Mouse (Mus musculus): ENCODE results near the gene Rwdd4a. TPM values are rescaled to one million over a fixed set of nuclear protein-coding genes. Genes with fewer than 3 reads are reported as not detected.

Rwdd4a gene
- total and polyA plus RNA-seq, 3 experiments, result 9.7 to 45.8 (median 29.9) TPM

DNA sequence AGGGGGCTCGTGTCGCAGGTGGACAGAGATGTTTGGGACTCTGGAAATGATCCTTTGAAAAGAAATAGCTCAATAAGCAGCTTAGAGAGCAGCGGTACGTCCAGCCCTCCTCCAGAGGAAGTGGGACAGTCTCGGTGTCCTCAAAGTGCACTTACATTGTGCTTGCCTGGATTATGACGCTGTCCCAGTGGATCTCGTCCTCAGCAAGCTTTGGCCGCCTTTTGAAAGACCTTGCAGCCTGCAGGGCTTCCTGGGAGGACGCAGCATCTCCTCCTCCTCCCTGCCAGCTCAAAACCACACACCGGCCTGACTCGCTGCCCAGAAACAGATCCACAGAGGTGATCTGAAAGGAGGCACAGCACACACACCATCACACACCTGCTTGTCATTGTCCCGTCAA is 28.0 kb upstream of the Rwdd4a start:
- DNase-seq (ENCODE audit: low spot score), result no peak
- no peak for ATAC-seq (ENCODE audit: extremely low read depth, insufficient number of reproducible peaks, low FRiP score, poor library complexity, severe bottlenecking)
- Histone ChIP-seq H3K27me3 (ENCODE audit: insufficient read depth, low read length) (no peaks in the 10 kb centered on the region), H3K36me3 (replicated peaks) (peaks cover 94% of the 10 kb centered on the region), H3K9me3 (replicated peaks) (no peaks in the 10 kb centered on the region), H3K4me3 (ENCODE audit: low read depth, low read length) (no peak overlapping the region), H3K4me1 (ENCODE audit: insufficient read depth, low read depth, low read length) (no peaks in the 10 kb centered on the region)
- no peak for TF ChIP-seq POLR2AphosphoS5 (IDR thresholded peaks at IDR 0.05; ENCODE audit: insufficient replicate concordance, low read depth, low read length)
- TF ChIP-seq CTCF (IDR thresholded peaks at IDR 0.05; ENCODE audit: low read depth, low read length), result no peak
- no peak for TF ChIP-seq TAL1 (conservative IDR thresholded peaks at IDR 0.05; ENCODE audit: low read depth, low read length)
- no peak for TF ChIP-seq GATA2 (IDR thresholded peaks at IDR 0.05; ENCODE audit: borderline replicate concordance, low read depth, low read length)
- TF ChIP-seq GATA1 (IDR thresholded peaks at IDR 0.05; ENCODE audit: borderline replicate concordance, low read length), result no peak

DNA sequence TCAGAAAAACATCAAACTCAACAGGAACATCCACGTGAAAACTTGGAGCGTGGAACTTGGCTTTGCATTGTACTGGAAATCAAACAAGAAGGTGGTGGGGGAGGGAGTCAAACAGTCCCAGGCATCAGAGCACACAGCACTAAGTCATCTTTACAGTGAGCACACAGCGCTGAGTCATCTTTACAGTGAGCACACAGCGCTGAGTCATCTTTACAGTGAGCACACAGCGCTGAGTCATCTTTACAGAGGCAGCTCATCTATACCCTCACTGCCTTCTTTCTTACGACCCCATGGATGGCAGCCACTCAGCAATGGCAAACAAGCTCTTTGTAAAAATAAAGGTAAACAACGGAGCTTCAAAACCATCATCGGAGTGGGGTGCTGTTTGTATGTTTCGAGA is 22.5 kb upstream of the Rwdd4a start:
- DNase-seq (ENCODE audit: low spot score) (no peak), ATAC-seq (ENCODE audit: extremely low read depth, insufficient number of reproducible peaks, low FRiP score, poor library complexity, severe bottlenecking) (peak; percentile 81)
- no peaks in the 10 kb centered on the region for H3K27me3 ChIP-seq (ENCODE audit: insufficient read depth, low read length)
- peaks cover 6% of the 10 kb centered on the region; the same call in 1 of the 2 replicates for H3K4me1 ChIP-seq (ENCODE audit: insufficient read depth, low read depth, low read length)
- H3K9me3 ChIP-seq (replicated peaks), result no peaks in the 10 kb centered on the region
- no peak for TF ChIP-seq GATA2 (IDR thresholded peaks at IDR 0.05; ENCODE audit: borderline replicate concordance, low read depth, low read length)
- no peak for TF ChIP-seq GATA1 (IDR thresholded peaks at IDR 0.05; ENCODE audit: borderline replicate concordance, low read length)
- TF ChIP-seq CTCF (IDR thresholded peaks at IDR 0.05; ENCODE audit: low read depth, low read length), result no peak
- TF ChIP-seq TAL1 (conservative IDR thresholded peaks at IDR 0.05; ENCODE audit: low read depth, low read length), result no peak
- no peak for TF ChIP-seq POLR2AphosphoS5 (IDR thresholded peaks at IDR 0.05; ENCODE audit: insufficient replicate concordance, low read depth, low read length)
- H3K36me3 ChIP-seq (replicated peaks), result peaks cover 85% of the 10 kb centered on the region
- no peak overlapping the region for H3K4me3 ChIP-seq (ENCODE audit: low read depth, low read length)

DNA sequence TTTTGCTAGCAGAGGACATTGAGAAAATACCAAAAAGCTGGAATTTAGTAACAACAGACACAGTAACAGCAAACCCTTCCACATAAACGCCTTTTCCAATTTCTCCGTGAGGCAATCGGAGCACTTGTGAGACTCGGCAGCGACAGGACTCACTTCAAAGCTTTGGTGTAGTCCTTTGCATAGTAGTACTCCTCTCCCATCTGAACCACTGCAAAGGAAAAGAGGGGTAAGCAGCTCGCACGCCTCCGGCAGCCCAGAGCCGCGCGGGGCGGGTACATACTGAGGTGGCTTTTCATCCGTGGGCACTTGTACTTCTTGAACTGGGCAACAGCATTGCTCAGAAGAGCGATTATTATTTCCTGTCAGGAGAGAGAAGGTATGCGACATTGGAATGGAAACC is 19.9 kb upstream of the Rwdd4a start:
- Histone ChIP-seq H3K36me3 (replicated peaks) (peaks cover 79% of the 10 kb centered on the region), H3K9me3 (replicated peaks) (no peaks in the 10 kb centered on the region), H3K4me1 (ENCODE audit: insufficient read depth, low read depth, low read length) (peaks cover 6% of the 10 kb centered on the region; the same call in 1 of the 2 replicates), H3K27me3 (ENCODE audit: insufficient read depth, low read length) (no peaks in the 10 kb centered on the region), H3K4me3 (ENCODE audit: low read depth, low read length) (no peak overlapping the region)
- ATAC-seq (ENCODE audit: extremely low read depth, insufficient number of reproducible peaks, low FRiP score, poor library complexity, severe bottlenecking) (no peak), DNase-seq (ENCODE audit: low spot score) (no peak)
- TF ChIP-seq TAL1 (conservative IDR thresholded peaks at IDR 0.05; ENCODE audit: low read depth, low read length) (no peak), GATA1 (IDR thresholded peaks at IDR 0.05; ENCODE audit: borderline replicate concordance, low read length) (no peak), CTCF (IDR thresholded peaks at IDR 0.05; ENCODE audit: low read depth, low read length) (no peak), POLR2AphosphoS5 (IDR thresholded peaks at IDR 0.05; ENCODE audit: insufficient replicate concordance, low read depth, low read length) (no peak), GATA2 (IDR thresholded peaks at IDR 0.05; ENCODE audit: borderline replicate concordance, low read depth, low read length) (no peak)

DNA sequence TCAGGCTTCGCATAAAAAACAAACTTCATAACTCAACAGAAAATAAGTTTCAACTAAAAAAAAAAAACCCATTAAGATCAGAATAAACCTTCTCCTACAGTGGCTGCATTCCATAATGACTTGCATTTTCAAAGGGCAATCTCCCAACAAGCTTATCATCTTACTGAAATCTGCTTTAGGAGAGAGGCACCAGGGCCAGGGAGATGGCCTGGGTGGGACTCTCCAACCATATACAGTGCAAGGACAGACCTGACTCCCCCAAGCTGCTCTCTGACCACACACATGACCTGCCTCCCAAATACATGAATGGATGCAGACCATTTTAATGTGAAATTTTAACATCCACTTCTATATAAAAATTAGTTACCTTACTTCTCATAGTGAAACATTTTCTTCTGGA is 5.4 kb upstream of the Rwdd4a start:
- DNase-seq (ENCODE audit: low spot score), result no peak
- peaks cover 59% of the 10 kb centered on the region for H3K36me3 ChIP-seq (replicated peaks)
- H3K9me3 ChIP-seq (replicated peaks), result no peaks in the 10 kb centered on the region
- H3K27me3 ChIP-seq (ENCODE audit: insufficient read depth, low read length), result no peaks in the 10 kb centered on the region
- no peak overlapping the region for H3K4me3 ChIP-seq (ENCODE audit: low read depth, low read length)
- no peak for ATAC-seq (ENCODE audit: extremely low read depth, insufficient number of reproducible peaks, low FRiP score, poor library complexity, severe bottlenecking)
- no peak for TF ChIP-seq CTCF (IDR thresholded peaks at IDR 0.05; ENCODE audit: low read depth, low read length)
- TF ChIP-seq GATA1 (IDR thresholded peaks at IDR 0.05; ENCODE audit: borderline replicate concordance, low read length), result no peak
- no peak for TF ChIP-seq GATA2 (IDR thresholded peaks at IDR 0.05; ENCODE audit: borderline replicate concordance, low read depth, low read length)
- TF ChIP-seq TAL1 (conservative IDR thresholded peaks at IDR 0.05; ENCODE audit: low read depth, low read length), result no peak
- TF ChIP-seq POLR2AphosphoS5 (IDR thresholded peaks at IDR 0.05; ENCODE audit: insufficient replicate concordance, low read depth, low read length), result no peak
- peaks cover 12% of the 10 kb centered on the region for H3K4me1 ChIP-seq (ENCODE audit: insufficient read depth, low read depth, low read length)

DNA sequence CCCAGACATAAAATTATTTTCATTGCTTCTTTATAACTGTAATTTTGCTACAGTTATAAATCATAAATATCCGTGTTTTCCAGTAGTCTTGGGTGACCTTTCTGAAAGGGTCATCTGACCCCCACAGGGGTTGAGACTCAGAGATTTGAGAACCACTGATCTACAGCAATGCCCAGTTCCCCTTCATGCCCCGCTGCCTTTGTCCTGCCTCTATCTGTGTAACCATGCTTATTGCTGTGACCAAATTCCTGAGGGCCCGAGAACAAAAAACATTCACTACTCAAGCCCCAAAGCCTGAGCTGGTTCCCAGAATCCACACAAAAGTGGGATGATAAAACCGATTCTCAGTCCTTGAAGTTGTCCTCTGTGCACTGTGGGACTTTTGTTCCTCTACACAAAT is 4.9 kb downstream of the Rwdd4a start:
- no peaks in the 10 kb centered on the region for H3K27me3 ChIP-seq (ENCODE audit: insufficient read depth, low read length)
- no peak for ATAC-seq (ENCODE audit: extremely low read depth, insufficient number of reproducible peaks, low FRiP score, poor library complexity, severe bottlenecking)
- H3K4me1 ChIP-seq (ENCODE audit: insufficient read depth, low read depth, low read length), result peaks cover 10% of the 10 kb centered on the region; the same call in 1 of the 2 replicates
- H3K36me3 ChIP-seq (replicated peaks), result peaks cover 63% of the 10 kb centered on the region
- DNase-seq (ENCODE audit: low spot score), result no peak
- TF ChIP-seq GATA2 (IDR thresholded peaks at IDR 0.05; ENCODE audit: borderline replicate concordance, low read depth, low read length), result no peak
- no peak for TF ChIP-seq GATA1 (IDR thresholded peaks at IDR 0.05; ENCODE audit: borderline replicate concordance, low read length)
- TF ChIP-seq POLR2AphosphoS5 (IDR thresholded peaks at IDR 0.05; ENCODE audit: insufficient replicate concordance, low read depth, low read length), result no peak
- no peak for TF ChIP-seq TAL1 (conservative IDR thresholded peaks at IDR 0.05; ENCODE audit: low read depth, low read length)
- no peak for TF ChIP-seq CTCF (IDR thresholded peaks at IDR 0.05; ENCODE audit: low read depth, low read length)
- no peaks in the 10 kb centered on the region for H3K9me3 ChIP-seq (replicated peaks)
- H3K4me3 ChIP-seq (ENCODE audit: low read depth, low read length), result no peak overlapping the region

DNA sequence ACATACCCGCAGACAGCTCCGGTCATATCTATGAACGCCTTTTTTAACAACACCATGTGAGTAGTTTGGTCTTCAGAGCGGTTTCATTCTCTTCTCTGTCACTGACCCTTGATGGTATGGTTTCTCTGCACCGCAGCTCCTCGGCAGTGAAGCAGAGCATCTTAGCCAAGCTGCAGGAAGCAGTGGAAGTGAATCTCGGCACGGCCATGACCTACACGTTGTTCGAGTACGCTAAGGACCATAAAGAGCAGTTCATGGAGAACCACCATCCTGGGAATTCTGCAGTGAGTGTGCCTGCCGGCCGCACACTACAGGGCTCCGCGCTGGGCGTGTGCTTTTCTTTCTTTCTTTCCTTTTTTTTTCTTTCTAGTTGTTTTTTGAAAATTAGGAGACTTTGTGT is 9.3 kb downstream of the Rwdd4a start:
- H3K4me3 ChIP-seq (ENCODE audit: low read depth, low read length), result no peak overlapping the region

More for the DNA sequence above, 9.3 kb downstream of the Rwdd4a start:
- Histone ChIP-seq H3K4me1 (ENCODE audit: insufficient read depth, low read depth, low read length) (no peaks in the 10 kb centered on the region), H3K9me3 (replicated peaks) (no peaks in the 10 kb centered on the region), H3K27me3 (ENCODE audit: insufficient read depth, low read length) (no peaks in the 10 kb centered on the region), H3K36me3 (replicated peaks) (peaks cover 89% of the 10 kb centered on the region)
- TF ChIP-seq GATA2 (IDR thresholded peaks at IDR 0.05; ENCODE audit: borderline replicate concordance, low read depth, low read length) (no peak), CTCF (IDR thresholded peaks at IDR 0.05; ENCODE audit: low read depth, low read length) (no peak), POLR2AphosphoS5 (IDR thresholded peaks at IDR 0.05; ENCODE audit: insufficient replicate concordance, low read depth, low read length) (no peak), GATA1 (IDR thresholded peaks at IDR 0.05; ENCODE audit: borderline replicate concordance, low read length) (no peak), TAL1 (conservative IDR thresholded peaks at IDR 0.05; ENCODE audit: low read depth, low read length) (no peak)
- DNase-seq (ENCODE audit: low spot score) (no peak), ATAC-seq (ENCODE audit: extremely low read depth, insufficient number of reproducible peaks, low FRiP score, poor library complexity, severe bottlenecking) (no peak)
